In genomic region chr9:30431909-30432308, GRCm38 (mm10) we compare ENCODE assay signal across 21 mouse cellular contexts. TPM values are rescaled to one million over a fixed set of nuclear protein-coding genes. Genes with fewer than 3 reads are reported as not detected.
A peak's percentile ranks its signal among the peaks of the same experiment; 100 is the strongest.
DNase-seq lines count a peak whose midpoint lies in the region; ATAC-seq and TF ChIP-seq lines count a peak whose summit lies in the region.
"Had no signal": no experiment of that assay in that cellular context is flagged by ENCODE, and none has a peak within 500 bp of the region (broad histone marks: within the 10 kb centered on the region; RNA-seq: fewer than 3 reads in every experiment).

No protein-coding gene starts in this region.

- H3K9me3 ChIP-seq in intestine, postnatal 0 days (ENCODE audit: control insufficient read depth): no peaks in the 10 kb centered on the region
- no peaks in the 10 kb centered on the region for H3K9me3 ChIP-seq in intestine, embryonic 15.5 days
- H3K9me3 ChIP-seq in CH12.LX (replicated peaks; ENCODE audit: low read length): no peaks in the 10 kb centered on the region
- H3K9me3 ChIP-seq: G1E had no signal

- no peak for ATAC-seq in intestine, postnatal 0 days
- no peak for ATAC-seq in intestine, embryonic 15.5 days
- ATAC-seq: activated CD4-positive, CD25-positive, alpha-beta regulatory T cell, adult 4 months; CD4-positive, CD25-positive, alpha-beta regulatory T cell, adult 4 months; Patski had no signal

- H3K4me3 ChIP-seq in heart, adult 2 months: no peak overlapping the region
- no peak overlapping the region for H3K4me3 ChIP-seq in intestine, postnatal 0 days (ENCODE audit: low read depth, low read length)
- no peak overlapping the region for H3K4me3 ChIP-seq in intestine, embryonic 15.5 days (replicated peaks)
- H3K4me3 ChIP-seq in CH12.LX (replicated peaks in 1 of 3; ENCODE audit: low read depth in 2 of 3, low read length in 2 of 3, poor library complexity in 1 of 3): no peak overlapping the region

- WGBS in heart, adult 2 months: 93% methylated on average over 11 of the region's 11 CpGs
- WGBS in intestine, postnatal 0 days: 95% methylated on average over 11 of the region's 11 CpGs
- WGBS in intestine, embryonic 15.5 days: 93% methylated on average over 11 of the region's 11 CpGs

- peaks cover 11% of the 10 kb centered on the region for H3K4me1 ChIP-seq in heart, adult 2 months (ENCODE audit: control insufficient read depth, insufficient read depth, low read length)
- peaks cover 6% of the 10 kb centered on the region; the same call in 1 of the 2 replicates for H3K4me1 ChIP-seq in intestine, postnatal 0 days (replicated peaks; ENCODE audit: control insufficient read depth, insufficient read depth, low read length)
- H3K4me1 ChIP-seq in intestine, embryonic 15.5 days (replicated peaks): peaks cover 16% of the 10 kb centered on the region
- H3K4me1 ChIP-seq in CH12.LX (ENCODE audit: control insufficient read depth in 1 of 2, insufficient read depth in 2 of 2): peaks cover 12 to 63% of the 10 kb centered on the region in 2 experiments

- in situ Hi-C loops in CH12.LX (cut with MboI; ENCODE audit: low pct_ligation_motif_present, low pct_unique_long_range_greater_than_20kb, low sequenced_read_pairs): no loop called here

- peak; percentile 61 for DNase-seq in heart, adult 11 months
- no peak for DNase-seq in heart, adult 2 months
- peak; percentile 74 for DNase-seq in CH12.LX (ENCODE audit: extremely low read depth)
- DNase-seq in ovary, adult 18-20 months (ENCODE audit: low spot score): no peak
- DNase-seq: adrenal gland, adult 2 months; adrenal gland, adult 8-10 months; adrenal gland, postnatal 10 days; adrenal gland, postnatal 14 days; adrenal gland, postnatal 25 days; adrenal gland, postnatal 36 days; B cell, adult 2 months; cerebellum, adult 11 months; cerebellum, adult 11-12 months; cerebellum, adult 18-20 months; cerebellum, adult 2 months had no signal

- no peaks in the 10 kb centered on the region for H3K27me3 ChIP-seq in heart, adult 2 months (ENCODE audit: control insufficient read depth, insufficient read depth, low read length)
- H3K27me3 ChIP-seq in intestine, postnatal 0 days (replicated peaks; ENCODE audit: control insufficient read depth, insufficient read depth, low read length): no peaks in the 10 kb centered on the region
- no peaks in the 10 kb centered on the region for H3K27me3 ChIP-seq in intestine, embryonic 15.5 days (replicated peaks)
- no peaks in the 10 kb centered on the region for H3K27me3 ChIP-seq in CH12.LX (replicated peaks)
- H3K27me3 ChIP-seq: Patski had no signal

- dilution Hi-C loops in CH12.LX (cut with MboI; ENCODE audit: extremely low pct_ligation_motif_present, extremely low pct_unique_long_range_greater_than_20kb, low sequenced_read_pairs): no loop called here

- H3K36me3 ChIP-seq in heart, adult 2 months (ENCODE audit: control insufficient read depth, insufficient read depth, low read length): peaks cover 4% of the 10 kb centered on the region
- H3K36me3 ChIP-seq in intestine, postnatal 0 days (ENCODE audit: control insufficient read depth, insufficient read depth): peaks cover 37% of the 10 kb centered on the region
- peaks cover 13% of the 10 kb centered on the region for H3K36me3 ChIP-seq in intestine, embryonic 15.5 days
- peaks cover 18 to 42% of the 10 kb centered on the region in 2 experiments for H3K36me3 ChIP-seq in CH12.LX (replicated peaks in 1 of 2; ENCODE audit: control insufficient read depth in 1 of 2, insufficient read depth in 1 of 2, low read length in 1 of 2)

- no peak for TF ChIP-seq EP300 in heart, adult 2 months (IDR thresholded peaks at IDR 0.05; ENCODE audit: insufficient read depth, low read depth, low read length)
- no peak for TF ChIP-seq EP300 in CH12.LX (IDR thresholded peaks at IDR 0.05; ENCODE audit: low read length)

- H3K9ac ChIP-seq in heart, adult 2 months (ENCODE audit: low read depth, low read length): no peak overlapping the region
- no peak overlapping the region for H3K9ac ChIP-seq in intestine, postnatal 0 days (ENCODE audit: low read depth, low read length)
- no peak overlapping the region for H3K9ac ChIP-seq in intestine, embryonic 15.5 days
- no peak overlapping the region for H3K9ac ChIP-seq in CH12.LX (ENCODE audit: insufficient read depth, low read depth)

- intact Hi-C loops in heart, adult 2 months (cut with DNase I): no loop called here

- H3K4me2 ChIP-seq in intestine, postnatal 0 days (replicated peaks; ENCODE audit: low read depth): no peak overlapping the region
- H3K4me2 ChIP-seq in intestine, embryonic 15.5 days (replicated peaks): no peak overlapping the region
- H3K4me2 ChIP-seq in CH12.LX (ENCODE audit: insufficient read depth, low read depth, poor library complexity, severe bottlenecking): peak overlapping the region; percentile 5; the same call in 1 of the 2 replicates

- H3K79me2 ChIP-seq in heart, adult 2 months (replicated peaks; ENCODE audit: control insufficient read depth, insufficient read depth, low read length): peaks cover 3% of the 10 kb centered on the region
- peaks cover 6% of the 10 kb centered on the region for H3K79me2 ChIP-seq in CH12.LX (replicated peaks; ENCODE audit: control insufficient read depth, extremely low read depth, insufficient read depth, poor library complexity, severe bottlenecking)

- TF ChIP-seq RAD21 in CH12.LX (IDR thresholded peaks at IDR 0.05; ENCODE audit: low read depth, low read length): no peak

- TF ChIP-seq POLR2A in heart, adult 2 months (IDR thresholded peaks at IDR 0.05; ENCODE audit: insufficient read depth, low read depth, low read length): no peak
- TF ChIP-seq POLR2A in CH12.LX (IDR thresholded peaks at IDR 0.05; ENCODE audit: low read depth, low read length): no peak

- H3K27ac ChIP-seq in heart, adult 2 months: no peak overlapping the region
- H3K27ac ChIP-seq in intestine, postnatal 0 days (ENCODE audit: low read depth, low read length): 0 out of 2 replicates have a peak overlapping the region, but pooled peaks have one; percentile 28
- H3K27ac ChIP-seq in intestine, embryonic 15.5 days: no peak overlapping the region
- no peak overlapping the region; the same call in 1 of the 2 replicates for H3K27ac ChIP-seq in CH12.LX (ENCODE audit: insufficient read depth, low read depth)

- TF ChIP-seq CTCF in heart, adult 2 months (IDR thresholded peaks at IDR 0.05): no peak
- TF ChIP-seq CTCF in intestine, postnatal 0 days (IDR thresholded peaks at IDR 0.05; ENCODE audit: low read depth): no peak
- TF ChIP-seq CTCF in CH12.LX (conservative IDR thresholded peaks at IDR 0.05 in 1 of 2, IDR thresholded peaks at IDR 0.05 in 1 of 2; ENCODE audit: low read depth in 2 of 2, low read length in 2 of 2): no peak

TF ChIP-seq in CH12.LX, 34 proteins besides CTCF, POLR2A, EP300 and RAD21 (continues in another document):
- TF ChIP-seq MXI1 (IDR thresholded peaks at IDR 0.05; ENCODE audit: low read depth, low read length): no peak
- TF ChIP-seq ELF1 (IDR thresholded peaks at IDR 0.05; ENCODE audit: low read depth, low read length): no peak
- TF ChIP-seq MEF2A (IDR thresholded peaks at IDR 0.05; ENCODE audit: borderline replicate concordance, low read depth, low read length): peak; percentile 70; the same call in 1 of the 2 replicates
- peak; percentile 90 for TF ChIP-seq ZNF384 (IDR thresholded peaks at IDR 0.05; ENCODE audit: low read depth, low read length)
- peak; percentile 16; the same call in 1 of the 2 replicates for TF ChIP-seq ETS1 (conservative IDR thresholded peaks at IDR 0.05; ENCODE audit: low read depth, low read length)
- no peak for TF ChIP-seq RCOR1 (conservative IDR thresholded peaks at IDR 0.05; ENCODE audit: low read depth, low read length)
- no peak for TF ChIP-seq UBTF (IDR thresholded peaks at IDR 0.05; ENCODE audit: low read depth, low read length)
- no peak for TF ChIP-seq TCF12 (IDR thresholded peaks at IDR 0.05; ENCODE audit: low read depth, low read length)
- TF ChIP-seq HCFC1 (IDR thresholded peaks at IDR 0.05; ENCODE audit: low read depth, low read length): no peak
- TF ChIP-seq NELFE (IDR thresholded peaks at IDR 0.05; ENCODE audit: low read depth, low read length): no peak
- TF ChIP-seq NRF1 (IDR thresholded peaks at IDR 0.05; ENCODE audit: low read depth, low read length): no peak
- no peak for TF ChIP-seq CHD1 (IDR thresholded peaks at IDR 0.05; ENCODE audit: low read depth, low read length)
- no peak for TF ChIP-seq USF2 (conservative IDR thresholded peaks at IDR 0.05; ENCODE audit: low read depth, low read length)
- no peak for TF ChIP-seq IRF4 (IDR thresholded peaks at IDR 0.05; ENCODE audit: low read depth, low read length)
- no peak for TF ChIP-seq ZMIZ1 (IDR thresholded peaks at IDR 0.05; ENCODE audit: low read depth, low read length)
- TF ChIP-seq USF1 (IDR thresholded peaks at IDR 0.05; ENCODE audit: low read depth, low read length): no peak
- no peak for TF ChIP-seq ZKSCAN1 (IDR thresholded peaks at IDR 0.05; ENCODE audit: borderline replicate concordance, low read depth, low read length)
- no peak for TF ChIP-seq MAFK (IDR thresholded peaks at IDR 0.05; ENCODE audit: insufficient replicate concordance, low read length)
- TF ChIP-seq JUND (conservative IDR thresholded peaks at IDR 0.05; ENCODE audit: low read depth, low read length): no peak
- no peak for TF ChIP-seq E2F4 (IDR thresholded peaks at IDR 0.05; ENCODE audit: insufficient replicate concordance, low read depth, low read length)
- TF ChIP-seq GABPA (IDR thresholded peaks at IDR 0.05; ENCODE audit: insufficient replicate concordance, low read depth, low read length): no peak
- 0 out of 2 replicates have a peak, but pooled peaks have one; percentile 34 for TF ChIP-seq BHLHE40 (IDR thresholded peaks at IDR 0.05; ENCODE audit: low read depth, low read length)
- no peak for TF ChIP-seq ZC3H11A (IDR thresholded peaks at IDR 0.05; ENCODE audit: low read depth, low read length)
- TF ChIP-seq CHD2 (IDR thresholded peaks at IDR 0.05; ENCODE audit: low read length): no peak
- TF ChIP-seq KAT2A (IDR thresholded peaks at IDR 0.05; ENCODE audit: insufficient replicate concordance, low read length): no peak
- TF ChIP-seq MAZ (IDR thresholded peaks at IDR 0.05; ENCODE audit: low read depth, low read length): no peak
- no peak for TF ChIP-seq PAX5 (IDR thresholded peaks at IDR 0.05; ENCODE audit: low read length)
- no peak for TF ChIP-seq MAX (IDR thresholded peaks at IDR 0.05; ENCODE audit: low read length)
- no peak for TF ChIP-seq MYC (IDR thresholded peaks at IDR 0.05; ENCODE audit: low read depth, low read length)

RNA-seq across cellular contexts. Expression of gene Snx19, which starts 5.0 kb away (rescaled TPM):
- total RNA-seq in heart, adult 2 months (2021): 10 to 100 TPM; 26.1 to 27.1 TPM
- 12.9 and 22.1 TPM in 2 replicates for polyA plus RNA-seq in heart, adult 2 months (2012; rRNA removed)
- 8.6 and 8.9 TPM in 2 replicates for polyA plus RNA-seq in intestine, postnatal 0 days (2015; fragmentation: Nextera tagmentation; extraction: Ambion mirVana)
- 15.1 and 16.2 TPM in 2 replicates for polyA plus RNA-seq in intestine, embryonic 15.5 days (2015; fragmentation: Nextera tagmentation; extraction: Ambion mirVana)
- 12.1 and 15.3 TPM in 2 replicates for total RNA-seq in CH12.LX (2012; rRNA removed)
- total RNA-seq in CH12.LX (2014; rRNA removed): 9.5 and 9.8 TPM in 2 replicates
- 16.9 and 19.3 TPM in 2 replicates for polyA plus RNA-seq in CH12.LX (2012; ENCODE audit: insufficient read length, low read depth)

Comparison
In these comparisons a context has a peak if more than half of its experiments do, and no peak if none do; other contexts are left out.
1. DNase-seq: peak in heart, adult 11 months (single experiment) and CH12.LX (single experiment); none in heart, adult 2 months (0 of 2) and ovary, adult 18-20 months (single experiment).